Comparison of ENCODE assay signal across 9 mouse cellular contexts in the genomic region with DNA sequence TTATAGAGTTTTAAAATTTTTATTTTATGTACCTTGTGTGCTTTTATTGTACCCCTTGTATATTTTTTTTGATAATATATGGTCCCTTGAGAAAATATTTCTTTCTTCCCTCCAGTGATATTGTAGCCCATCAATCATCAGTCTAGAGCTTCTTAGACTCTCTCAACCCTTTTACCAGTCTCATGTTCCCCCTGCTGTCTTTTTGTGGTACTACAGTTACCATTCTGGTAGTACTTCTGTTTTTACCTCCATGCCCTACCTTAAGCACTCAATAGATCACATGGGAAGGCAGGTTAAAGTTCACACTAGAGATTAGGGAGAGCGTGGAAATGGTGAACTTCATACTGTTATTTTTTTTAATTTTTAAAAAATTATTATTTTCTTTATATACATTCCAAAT. TPM values are rescaled to one million over a fixed set of nuclear protein-coding genes. Genes with fewer than 3 reads are reported as not detected.
DNase-seq lines count a peak whose midpoint lies in the region; ATAC-seq and TF ChIP-seq lines count a peak whose summit lies in the region.
"Had no signal": no experiment of that assay in that cellular context is flagged by ENCODE, and none has a peak within 500 bp of the region (broad histone marks: within the 10 kb centered on the region; RNA-seq: fewer than 3 reads in every experiment).

No protein-coding gene starts in this region.

- H3K36me3 ChIP-seq in heart, embryonic 11.5 days (ENCODE audit: control insufficient read depth, insufficient read depth, low read length) = no peaks in the 10 kb centered on the region
- no peaks in the 10 kb centered on the region for H3K36me3 ChIP-seq in hindbrain, embryonic 16.5 days (ENCODE audit: control insufficient read depth, insufficient read depth, low read length)
- H3K36me3 ChIP-seq in midbrain, embryonic 12.5 days = no peaks in the 10 kb centered on the region
- H3K36me3 ChIP-seq: liver, embryonic 15.5 days had no signal

- H3K27ac ChIP-seq in heart, embryonic 11.5 days (ENCODE audit: low read depth, low read length) = no peak overlapping the region
- H3K27ac ChIP-seq in cortical plate, adult 2 months (ENCODE audit: insufficient read depth, low read length) = no peak overlapping the region
- H3K27ac ChIP-seq in hindbrain, embryonic 16.5 days (ENCODE audit: low read depth, low read length) = no peak overlapping the region
- no peak overlapping the region for H3K27ac ChIP-seq in midbrain, embryonic 12.5 days (replicated peaks)
- H3K27ac ChIP-seq: liver, embryonic 15.5 days had no signal

- no peak overlapping the region for H3K4me2 ChIP-seq in heart, embryonic 11.5 days
- H3K4me2 ChIP-seq in hindbrain, embryonic 16.5 days (ENCODE audit: low read length) = no peak overlapping the region
- H3K4me2 ChIP-seq in midbrain, embryonic 12.5 days (replicated peaks) = no peak overlapping the region
- H3K4me2 ChIP-seq: liver, embryonic 15.5 days had no signal

- 0 out of 2 replicates have a peak, but pooled peaks have one; percentile 55 for ATAC-seq in heart, embryonic 11.5 days (replicated peaks; ENCODE audit: insufficient number of reproducible peaks, low FRiP score, low TSS enrichment)
- ATAC-seq in hindbrain, embryonic 16.5 days = peak; percentile 83; the same call in 1 of the 2 replicates
- ATAC-seq in midbrain, embryonic 12.5 days (ENCODE audit: low FRiP score, low read depth) = peak; percentile 86

- H3K4me3 ChIP-seq in heart, embryonic 11.5 days (ENCODE audit: low read depth, low read length) = no peak overlapping the region
- no peak overlapping the region for H3K4me3 ChIP-seq in cortical plate, adult 2 months (ENCODE audit: insufficient read depth, low read length)
- no peak overlapping the region for H3K4me3 ChIP-seq in hindbrain, embryonic 16.5 days (ENCODE audit: low read length)
- H3K4me3 ChIP-seq in midbrain, embryonic 12.5 days = no peak overlapping the region
- H3K4me3 ChIP-seq: liver, embryonic 15.5 days had no signal

- 0 out of 2 replicates have a peak, but pooled peaks have one; percentile 0 for TF ChIP-seq CTCF in cortical plate, adult 2 months (IDR thresholded peaks at IDR 0.05; ENCODE audit: extremely low read depth, insufficient read depth, low read length)

- no peak for TF ChIP-seq POLR2A in cortical plate, adult 2 months (IDR thresholded peaks at IDR 0.05; ENCODE audit: extremely low read depth, insufficient read depth, low read length)

- 0 out of 2 replicates have a peak, but pooled peaks cover 3% of the 10 kb centered on the region for H3K4me1 ChIP-seq in heart, embryonic 11.5 days (ENCODE audit: control insufficient read depth, insufficient read depth, low read length)
- H3K4me1 ChIP-seq in cortical plate, adult 2 months (ENCODE audit: control insufficient read depth, insufficient read depth, low read length) = no peaks in the 10 kb centered on the region
- H3K4me1 ChIP-seq in hindbrain, embryonic 16.5 days (ENCODE audit: control insufficient read depth, insufficient read depth, low read depth, low read length) = no peaks in the 10 kb centered on the region
- H3K4me1 ChIP-seq in midbrain, embryonic 12.5 days = no peaks in the 10 kb centered on the region
- H3K4me1 ChIP-seq: liver, embryonic 15.5 days had no signal

- H3K9ac ChIP-seq in heart, embryonic 11.5 days (ENCODE audit: low read depth, low read length) = no peak overlapping the region
- H3K9ac ChIP-seq in hindbrain, embryonic 16.5 days (ENCODE audit: low read depth, low read length) = no peak overlapping the region
- H3K9ac ChIP-seq in midbrain, embryonic 12.5 days (replicated peaks) = no peak overlapping the region
- H3K9ac ChIP-seq: liver, embryonic 15.5 days had no signal

- no peaks in the 10 kb centered on the region for H3K27me3 ChIP-seq in heart, embryonic 11.5 days (ENCODE audit: control insufficient read depth, insufficient read depth, low read length)
- H3K27me3 ChIP-seq in hindbrain, embryonic 16.5 days (replicated peaks; ENCODE audit: control insufficient read depth, insufficient read depth, low read length) = no peaks in the 10 kb centered on the region
- no peaks in the 10 kb centered on the region for H3K27me3 ChIP-seq in midbrain, embryonic 12.5 days
- H3K27me3 ChIP-seq: liver, embryonic 15.5 days had no signal

- no peak for DNase-seq in heart, adult 9 months (ENCODE audit: low spot score in 2 of 2)
- peak; percentile 72 for DNase-seq in ES-CJ7 (ENCODE audit: low read depth, low spot score)
- DNase-seq in testis, postnatal 10 days (ENCODE audit: low spot score) = no peak
- DNase-seq in urinary bladder, adult 2 months (ENCODE audit: low spot score) = no peak

- H3K9me3 ChIP-seq in heart, embryonic 11.5 days (replicated peaks; ENCODE audit: control insufficient read depth, low read length) = no peaks in the 10 kb centered on the region
- no peaks in the 10 kb centered on the region for H3K9me3 ChIP-seq in hindbrain, embryonic 16.5 days (ENCODE audit: control insufficient read depth, low read length)
- no peaks in the 10 kb centered on the region for H3K9me3 ChIP-seq in midbrain, embryonic 12.5 days
- H3K9me3 ChIP-seq: liver, embryonic 15.5 days had no signal

- 13% methylated on average over 1 of the region's 1 CpGs for WGBS in heart, embryonic 11.5 days (ENCODE audit: insufficient replicate concordance)
- 9% methylated on average over 1 of the region's 1 CpGs for WGBS in hindbrain, embryonic 16.5 days
- 28% methylated on average over 1 of the region's 1 CpGs for WGBS in midbrain, embryonic 12.5 days

RNA-seq across cellular contexts. Expression of a gene that starts 2.3 kb away (rescaled TPM):
- not detected in 2 replicates for polyA plus RNA-seq in heart, embryonic 11.5 days (2014; fragmentation: Nextera tagmentation; extraction: Ambion mirVana)
- not detected in 2 replicates for polyA plus RNA-seq in cortical plate, adult 2 months (2012; rRNA removed)
- polyA plus RNA-seq in hindbrain, embryonic 16.5 days (2015; fragmentation: Nextera tagmentation; extraction: Ambion mirVana) = not detected in 2 replicates
- not detected in 2 replicates for polyA plus RNA-seq in midbrain, embryonic 12.5 days (2016; fragmentation: Nextera tagmentation; extraction: Ambion mirVana)
- not detected in 2 replicates for polyA plus RNA-seq in urinary bladder, adult 2 months (2012; rRNA removed)
- polyA plus RNA-seq: liver, embryonic 15.5 days had no signal

RNA-seq across cellular contexts. Expression of a gene that starts 4.6 kb away (rescaled TPM):
- polyA plus RNA-seq in heart, embryonic 11.5 days (2014; fragmentation: Nextera tagmentation; extraction: Ambion mirVana) = not detected in 2 replicates
- not detected in 2 replicates for polyA plus RNA-seq in cortical plate, adult 2 months (2012; rRNA removed)
- polyA plus RNA-seq in hindbrain, embryonic 16.5 days (2015; fragmentation: Nextera tagmentation; extraction: Ambion mirVana) = not detected in 2 replicates
- polyA plus RNA-seq in midbrain, embryonic 12.5 days (2016; fragmentation: Nextera tagmentation; extraction: Ambion mirVana) = not detected in 2 replicates
- polyA plus RNA-seq in urinary bladder, adult 2 months (2012; rRNA removed) = not detected in 2 replicates
- polyA plus RNA-seq: liver, embryonic 15.5 days had no signal

RNA-seq across cellular contexts. Expression of a gene that starts 22.7 kb away (rescaled TPM):
- not detected in 2 replicates for polyA plus RNA-seq in heart, embryonic 11.5 days (2014; fragmentation: Nextera tagmentation; extraction: Ambion mirVana)
- not detected in 2 replicates for polyA plus RNA-seq in cortical plate, adult 2 months (2012; rRNA removed)
- not detected in 2 replicates for polyA plus RNA-seq in hindbrain, embryonic 16.5 days (2015; fragmentation: Nextera tagmentation; extraction: Ambion mirVana)
- polyA plus RNA-seq in midbrain, embryonic 12.5 days (2016; fragmentation: Nextera tagmentation; extraction: Ambion mirVana) = not detected in 2 replicates
- polyA plus RNA-seq in urinary bladder, adult 2 months (2012; rRNA removed) = not detected in 2 replicates
- polyA plus RNA-seq: liver, embryonic 15.5 days had no signal

RNA-seq across cellular contexts. Expression of a gene that starts 25.3 kb away (rescaled TPM):
- not detected in 2 replicates for polyA plus RNA-seq in heart, embryonic 11.5 days (2014; fragmentation: Nextera tagmentation; extraction: Ambion mirVana)
- not detected in 2 replicates for polyA plus RNA-seq in cortical plate, adult 2 months (2012; rRNA removed)
- 0.15 and 0.40 TPM in 2 replicates for polyA plus RNA-seq in hindbrain, embryonic 16.5 days (2015; fragmentation: Nextera tagmentation; extraction: Ambion mirVana)
- not detected in 2 replicates for polyA plus RNA-seq in midbrain, embryonic 12.5 days (2016; fragmentation: Nextera tagmentation; extraction: Ambion mirVana)
- not detected in 2 replicates for polyA plus RNA-seq in urinary bladder, adult 2 months (2012; rRNA removed)
- polyA plus RNA-seq: liver, embryonic 15.5 days had no signal

RNA-seq across cellular contexts. Expression of a gene that starts 28.6 kb away (rescaled TPM):
- not detected in 2 replicates for polyA plus RNA-seq in heart, embryonic 11.5 days (2014; fragmentation: Nextera tagmentation; extraction: Ambion mirVana)
- polyA plus RNA-seq in cortical plate, adult 2 months (2012; rRNA removed) = not detected in 2 replicates
- polyA plus RNA-seq in hindbrain, embryonic 16.5 days (2015; fragmentation: Nextera tagmentation; extraction: Ambion mirVana) = 0.25 TPM in 1 of 2 replicates, not detected in the other
- polyA plus RNA-seq in midbrain, embryonic 12.5 days (2016; fragmentation: Nextera tagmentation; extraction: Ambion mirVana) = not detected in 2 replicates
- not detected in 2 replicates for polyA plus RNA-seq in urinary bladder, adult 2 months (2012; rRNA removed)
- polyA plus RNA-seq: liver, embryonic 15.5 days had no signal
